Comparison of ENCODE assay signal across 8 mouse cellular contexts in genomic region chr8:95533584-95534387, GRCm38 (mm10). TPM values are rescaled to one million over a fixed set of nuclear protein-coding genes. Genes with fewer than 3 reads are reported as not detected.
A peak's percentile ranks its signal among the peaks of the same experiment; 100 is the strongest.
DNase-seq lines count a peak whose midpoint lies in the region; ATAC-seq and TF ChIP-seq lines count a peak whose summit lies in the region.

Ccdc113 (plus strand) TSS chr8:95534085.

- peaks cover 4% of the 10 kb centered on the region for H3K9me3 ChIP-seq in CH12.LX (replicated peaks; ENCODE audit: low read length)
- no peaks in the 10 kb centered on the region for H3K9me3 ChIP-seq in heart, embryonic 16.5 days (replicated peaks; ENCODE audit: control insufficient read depth, low read length)
- H3K9me3 ChIP-seq in liver, embryonic 15.5 days (replicated peaks), result no peaks in the 10 kb centered on the region
- H3K9me3 ChIP-seq in stomach, embryonic 16.5 days (replicated peaks; ENCODE audit: control insufficient read depth, low read length), result no peaks in the 10 kb centered on the region

- 7% methylated on average over 33 of the region's 33 CpGs for WGBS in heart, embryonic 16.5 days
- 8% methylated on average over 33 of the region's 33 CpGs for WGBS in liver, embryonic 15.5 days (ENCODE audit: insufficient replicate concordance)
- 10% methylated on average over 33 of the region's 33 CpGs for WGBS in stomach, embryonic 16.5 days

- ATAC-seq in erythroblast, adult 5-6 weeks (replicated peaks; ENCODE audit: low FRiP score, poor library complexity, severe bottlenecking), result peak; percentile 88
- ATAC-seq in heart, embryonic 16.5 days (replicated peaks; ENCODE audit: extremely low read depth, insufficient read depth, low FRiP score), result peak; percentile 78
- ATAC-seq in liver, embryonic 15.5 days (ENCODE audit: insufficient read depth), result 0 out of 2 replicates have a peak, but pooled peaks have one; percentile 28
- peak; percentile 83 for ATAC-seq in stomach, embryonic 16.5 days (ENCODE audit: insufficient read depth, low FRiP score)

- no peak for TF ChIP-seq EP300 in CH12.LX (IDR thresholded peaks at IDR 0.05; ENCODE audit: low read length)

- TF ChIP-seq POLR2A in CH12.LX (IDR thresholded peaks at IDR 0.05; ENCODE audit: low read depth, low read length), result no peak
- TF ChIP-seq POLR2A in brain, embryonic 14.5 days (IDR thresholded peaks at IDR 0.05; ENCODE audit: borderline replicate concordance, extremely low read depth, insufficient read depth, insufficient read length, poor library complexity, severe bottlenecking), result no peak

- peak within 1 kb of the TSS; percentile 9 for H3K4me2 ChIP-seq in CH12.LX (ENCODE audit: insufficient read depth, low read depth, poor library complexity, severe bottlenecking)
- H3K4me2 ChIP-seq in heart, embryonic 16.5 days (ENCODE audit: low read depth, low read length), result peak within 1 kb of the TSS; percentile 69
- peak within 1 kb of the TSS; percentile 62 for H3K4me2 ChIP-seq in liver, embryonic 15.5 days
- H3K4me2 ChIP-seq in stomach, embryonic 16.5 days (ENCODE audit: low read depth, low read length), result peak within 1 kb of the TSS; percentile 70

- no peaks in the 10 kb centered on the region for H3K79me2 ChIP-seq in CH12.LX (replicated peaks; ENCODE audit: control insufficient read depth, extremely low read depth, insufficient read depth, poor library complexity, severe bottlenecking)

- peaks cover 4% of the 10 kb centered on the region for H3K27me3 ChIP-seq in CH12.LX (replicated peaks)
- H3K27me3 ChIP-seq in heart, embryonic 16.5 days (ENCODE audit: control insufficient read depth, insufficient read depth, low read length), result no peaks in the 10 kb centered on the region
- H3K27me3 ChIP-seq in liver, embryonic 15.5 days, result no peaks in the 10 kb centered on the region; the same call in 1 of the 2 replicates
- no peaks in the 10 kb centered on the region for H3K27me3 ChIP-seq in stomach, embryonic 16.5 days (ENCODE audit: control insufficient read depth, insufficient read depth, low read length)

- no peaks in the 10 kb centered on the region; a peak in 1 of 4 replicates for H3K4me1 ChIP-seq in CH12.LX (ENCODE audit: control insufficient read depth in 1 of 2, insufficient read depth in 2 of 2)
- no peaks in the 10 kb centered on the region for H3K4me1 ChIP-seq in heart, embryonic 16.5 days (ENCODE audit: control insufficient read depth, insufficient read depth, low read length)
- peaks cover 6% of the 10 kb centered on the region for H3K4me1 ChIP-seq in liver, embryonic 15.5 days (replicated peaks)
- no peaks in the 10 kb centered on the region for H3K4me1 ChIP-seq in stomach, embryonic 16.5 days (ENCODE audit: control insufficient read depth, insufficient read depth, low read length)

- dilution Hi-C loops in CH12.LX (cut with MboI; ENCODE audit: extremely low pct_ligation_motif_present, extremely low pct_unique_long_range_greater_than_20kb, low sequenced_read_pairs), result no loop called here

- TF ChIP-seq CTCF in CH12.LX (conservative IDR thresholded peaks at IDR 0.05 in 1 of 2, IDR thresholded peaks at IDR 0.05 in 1 of 2; ENCODE audit: low read depth in 2 of 2, low read length in 2 of 2), result no peak
- TF ChIP-seq CTCF in brain, embryonic 14.5 days (IDR thresholded peaks at IDR 0.05; ENCODE audit: borderline replicate concordance, extremely low read depth, insufficient read depth, insufficient read length), result no peak

- no peak within 1 kb of the TSS for H3K27ac ChIP-seq in CH12.LX (ENCODE audit: insufficient read depth, low read depth)
- no peak within 1 kb of the TSS for H3K27ac ChIP-seq in heart, embryonic 16.5 days (ENCODE audit: low read length)
- no peak within 1 kb of the TSS for H3K27ac ChIP-seq in liver, embryonic 15.5 days (replicated peaks)
- H3K27ac ChIP-seq in stomach, embryonic 16.5 days (ENCODE audit: low read length), result no peak within 1 kb of the TSS

- no peak for DNase-seq in CH12.LX (ENCODE audit: extremely low read depth)
- DNase-seq in brain, embryonic 14.5 days (ENCODE audit: low read depth), result peak; percentile 84
- peak; percentile 46 to 58 for DNase-seq in kidney, postnatal 36 days
- peak; percentile 30 to 35 for DNase-seq in natural killer cell, adult 2 months (ENCODE audit: low spot score in 2 of 2)

- H3K9ac ChIP-seq in CH12.LX (ENCODE audit: insufficient read depth, low read depth), result no peak within 1 kb of the TSS
- peak within 1 kb of the TSS; percentile 44 for H3K9ac ChIP-seq in heart, embryonic 16.5 days (ENCODE audit: low read length)
- H3K9ac ChIP-seq in liver, embryonic 15.5 days, result no peak within 1 kb of the TSS
- H3K9ac ChIP-seq in stomach, embryonic 16.5 days (ENCODE audit: low read length), result peak within 1 kb of the TSS; percentile 55

- no peak for TF ChIP-seq RAD21 in CH12.LX (IDR thresholded peaks at IDR 0.05; ENCODE audit: low read depth, low read length)

- no peak within 1 kb of the TSS for H3K4me3 ChIP-seq in CH12.LX (replicated peaks in 1 of 3; ENCODE audit: low read depth in 2 of 3, low read length in 2 of 3, poor library complexity in 1 of 3)
- peak within 1 kb of the TSS; percentile 51 for H3K4me3 ChIP-seq in heart, embryonic 16.5 days (ENCODE audit: low read length)
- peak within 1 kb of the TSS; percentile 40 for H3K4me3 ChIP-seq in liver, embryonic 15.5 days (replicated peaks)
- H3K4me3 ChIP-seq in stomach, embryonic 16.5 days (replicated peaks; ENCODE audit: low read length), result peak within 1 kb of the TSS; percentile 48

- no peaks in the 10 kb centered on the region for H3K36me3 ChIP-seq in CH12.LX (replicated peaks in 1 of 2; ENCODE audit: control insufficient read depth in 1 of 2, insufficient read depth in 1 of 2, low read length in 1 of 2)
- H3K36me3 ChIP-seq in heart, embryonic 16.5 days (ENCODE audit: control insufficient read depth, insufficient read depth), result no peaks in the 10 kb centered on the region
- no peaks in the 10 kb centered on the region for H3K36me3 ChIP-seq in liver, embryonic 15.5 days (replicated peaks)
- H3K36me3 ChIP-seq in stomach, embryonic 16.5 days (ENCODE audit: control insufficient read depth, insufficient read depth, low read length), result no peaks in the 10 kb centered on the region

- in situ Hi-C loops in CH12.LX (cut with MboI; ENCODE audit: low pct_ligation_motif_present, low pct_unique_long_range_greater_than_20kb, low sequenced_read_pairs), result no loop called here

TF ChIP-seq in CH12.LX, 34 proteins besides CTCF, POLR2A, EP300 and RAD21:
- TF ChIP-seq CHD2 (IDR thresholded peaks at IDR 0.05; ENCODE audit: low read length) (no peak), UBTF (IDR thresholded peaks at IDR 0.05; ENCODE audit: low read depth, low read length) (no peak), IRF4 (IDR thresholded peaks at IDR 0.05; ENCODE audit: low read depth, low read length) (no peak), JUN (IDR thresholded peaks at IDR 0.05; ENCODE audit: insufficient read depth, low read depth, low read length) (no peak), POLR2AphosphoS2 (IDR thresholded peaks at IDR 0.05; ENCODE audit: low read depth, low read length) (no peak), ZKSCAN1 (IDR thresholded peaks at IDR 0.05; ENCODE audit: borderline replicate concordance, low read depth, low read length) (no peak), MAZ (IDR thresholded peaks at IDR 0.05; ENCODE audit: low read depth, low read length) (no peak), USF2 (conservative IDR thresholded peaks at IDR 0.05; ENCODE audit: low read depth, low read length) (no peak)

RNA-seq across cellular contexts. Expression of gene Ccdc113, which starts in this region (rescaled TPM):
- not detected in 2 replicates for total RNA-seq in CH12.LX (2012; rRNA removed)
- not detected in 2 replicates for total RNA-seq in CH12.LX (2014; rRNA removed)
- not detected in 2 replicates for polyA plus RNA-seq in CH12.LX (2012; ENCODE audit: insufficient read length, low read depth)
- polyA plus RNA-seq in brain, embryonic 14.5 days (2012; rRNA removed), result 0.82 and 1.4 TPM in 2 replicates
- total RNA-seq in erythroblast, adult 5-6 weeks (2015; ENCODE audit: low replicate concordance), result not detected in 2 replicates
- total RNA-seq in erythroblast, adult 5-6 weeks (2017; ENCODE audit: low replicate concordance), result not detected in 2 replicates
- polyA plus RNA-seq in heart, embryonic 16.5 days (2015; fragmentation: Nextera tagmentation; extraction: Ambion mirVana), result 2.6 and 3.1 TPM in 2 replicates
- polyA plus RNA-seq in liver, embryonic 15.5 days (2015; fragmentation: Nextera tagmentation; extraction: Ambion mirVana), result not detected in 2 replicates
- 0.31 and 0.59 TPM in 2 replicates for polyA plus RNA-seq in stomach, embryonic 16.5 days (2015; fragmentation: Nextera tagmentation; extraction: Ambion mirVana)

Comparison
In these comparisons a context has a peak if more than half of its experiments do, and no peak if none do; other contexts are left out.
1. Peak in ATAC-seq in erythroblast, adult 5-6 weeks; RNA of the gene not detected or under 1 TPM.
2. Peak in ATAC-seq, H3K4me3 ChIP-seq and H3K4me2 ChIP-seq in liver, embryonic 15.5 days; RNA of the gene not detected or under 1 TPM.
3. Peak in ATAC-seq, H3K4me3 ChIP-seq, H3K9ac ChIP-seq and H3K4me2 ChIP-seq in stomach, embryonic 16.5 days; RNA of the gene not detected or under 1 TPM.
4. H3K4me2 ChIP-seq: peak in every context shown above with its lines; median percentile 70 in stomach, embryonic 16.5 days; 69 in heart, embryonic 16.5 days; 62 in liver, embryonic 15.5 days; 9 in CH12.LX.
5. ATAC-seq: peak in every context shown above with its lines; median percentile 88 in erythroblast, adult 5-6 weeks; 83 in stomach, embryonic 16.5 days; 78 in heart, embryonic 16.5 days; 28 in liver, embryonic 15.5 days.